Mouse (Mus musculus) limb, embryonic 10.5 days (tissue): ENCODE data around the gene Ctbs. TPM values are rescaled to one million over a fixed set of nuclear protein-coding genes. Genes with fewer than 3 reads are reported as not detected.

Source experiments
- polyA plus RNA-seq: library from polyadenylated mRNA; unstranded; fragments of >200 nt; fragmentation: Nextera tagmentation; extraction: Ambion mirVana; gene quantifications from 2 replicates; pipeline ENCODE4 v1.2.1, GENCODE M21; 2016

Gene Ctbs
- polyA plus RNA-seq, 1 experiment from 2014 or later = 4.7 TPM

Other genes starting within 250 kb of the Ctbs start
- gene Lpar3, start 228.8 kb upstream of the Ctbs start, polyA plus RNA-seq = 0.45 and 0.48 TPM in 2 replicates
- 20.1 and 23.0 TPM in 2 replicates for gene Ssx2ip, start 45.2 kb upstream of the Ctbs start, polyA plus RNA-seq
- 3.9 and 6.8 TPM in 2 replicates for gene Spata1, start 50.0 kb downstream of the Ctbs start, polyA plus RNA-seq
- 1,264 and 1,383 TPM in 2 replicates for gene Gng5, start 50.0 kb downstream of the Ctbs start, polyA plus RNA-seq
- gene Rpf1, start 71.6 kb downstream of the Ctbs start, polyA plus RNA-seq = 63.9 and 72.4 TPM in 2 replicates
- gene Uox, start 120.6 kb downstream of the Ctbs start, polyA plus RNA-seq = not detected in 2 replicates
- 0.05 TPM in 1 of 2 replicates, not detected in the other for gene Dnase2b, start 165.8 kb downstream of the Ctbs start, polyA plus RNA-seq
- gene 4930503B20Rik, start 201.5 kb downstream of the Ctbs start, polyA plus RNA-seq = not detected in 2 replicates
- gene Samd13, start 235.8 kb downstream of the Ctbs start, polyA plus RNA-seq = 0.83 and 1.2 TPM in 2 replicates